Mouse (Mus musculus): Measurements from ENCODE around the gene Ccdc125.
A peak's percentile ranks its signal among the peaks of the same experiment; 100 is the strongest.
"Not testable (repeated sequence)": the region's sequence is repeated elsewhere in the genome, so short reads cannot be mapped to it uniquely, and the experiment has no call there.

Ccdc125 gene

DNA sequence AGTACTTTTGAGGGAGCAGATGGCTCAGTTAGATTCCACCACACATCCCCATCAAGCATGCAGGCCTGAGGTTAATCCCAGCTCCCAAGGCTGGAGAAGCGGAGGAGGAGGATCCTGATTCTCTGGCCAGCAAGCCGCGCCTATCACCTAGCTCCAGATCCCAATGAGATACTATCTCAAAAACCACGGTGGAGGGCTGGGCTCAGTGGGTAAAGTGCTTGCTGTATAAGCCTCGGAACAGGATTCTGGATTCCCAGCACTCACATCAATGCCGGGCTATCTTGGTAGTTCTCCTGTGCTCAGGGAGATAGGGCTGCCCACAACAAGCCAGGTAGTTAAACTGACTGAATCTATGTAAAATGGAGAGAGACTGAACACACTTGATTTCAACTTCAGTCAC, 46.0 kb downstream of the Ccdc125 start:
- DNase-seq (ENCODE audit: extremely low spot score, low spot score), result no peak

DNA sequence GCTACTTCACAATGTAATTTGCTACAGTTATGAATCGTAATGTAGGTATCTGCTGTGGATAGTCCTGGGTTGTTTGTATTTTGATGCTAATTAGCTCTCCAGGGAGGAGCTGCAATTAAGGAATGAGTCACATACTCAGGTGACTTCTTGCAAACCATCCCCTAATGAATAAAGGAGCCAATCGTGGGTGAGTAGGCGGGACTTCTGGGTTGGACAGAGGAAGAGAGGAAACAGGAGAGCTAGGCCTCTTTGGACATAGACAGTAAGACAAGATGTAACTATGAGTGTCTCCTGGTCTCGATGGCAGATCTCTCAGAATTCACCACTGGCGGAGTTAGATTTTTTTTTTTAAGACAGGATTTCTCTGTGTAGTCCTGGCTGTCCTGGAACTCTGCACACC, 52.1 kb downstream of the Ccdc125 start:
- DNase-seq (ENCODE audit: extremely low spot score, low spot score), result no peak

DNA sequence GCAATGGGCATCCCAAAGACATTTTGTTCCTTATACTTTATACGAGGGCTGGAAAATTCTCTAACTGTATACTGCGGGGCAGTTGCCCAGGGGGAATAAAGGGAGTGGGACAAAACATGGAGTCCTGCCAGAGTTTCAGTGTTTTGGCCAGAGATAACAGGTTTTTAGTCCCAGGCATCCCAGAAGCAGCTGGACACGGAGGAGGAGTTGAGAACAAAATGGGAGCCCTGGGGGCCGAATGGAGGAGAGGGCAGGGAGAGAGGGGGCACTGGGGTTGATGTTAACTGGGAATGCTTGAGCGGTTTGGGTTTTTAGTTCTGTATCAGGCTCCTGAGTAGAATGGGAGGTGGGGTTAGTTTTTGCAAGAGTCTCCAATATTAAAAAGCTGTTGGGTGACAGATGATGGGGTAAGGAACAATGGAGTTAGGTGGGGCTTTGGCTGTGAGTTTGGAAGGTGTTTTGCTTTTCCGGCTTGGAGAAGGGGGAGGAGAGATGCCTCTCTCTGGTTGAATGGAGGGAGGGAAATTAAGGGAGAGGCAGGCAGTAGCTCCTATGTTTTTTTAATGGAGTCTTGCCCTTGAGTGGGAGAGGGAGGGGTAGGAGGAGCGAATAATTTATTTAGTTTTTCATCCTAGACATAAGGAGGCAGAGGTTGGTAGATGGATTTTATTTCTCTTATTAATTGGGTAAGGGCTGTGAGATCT, 54.7 kb downstream of the Ccdc125 start:
- no peak for DNase-seq (ENCODE audit: extremely low spot score, low spot score)

DNA sequence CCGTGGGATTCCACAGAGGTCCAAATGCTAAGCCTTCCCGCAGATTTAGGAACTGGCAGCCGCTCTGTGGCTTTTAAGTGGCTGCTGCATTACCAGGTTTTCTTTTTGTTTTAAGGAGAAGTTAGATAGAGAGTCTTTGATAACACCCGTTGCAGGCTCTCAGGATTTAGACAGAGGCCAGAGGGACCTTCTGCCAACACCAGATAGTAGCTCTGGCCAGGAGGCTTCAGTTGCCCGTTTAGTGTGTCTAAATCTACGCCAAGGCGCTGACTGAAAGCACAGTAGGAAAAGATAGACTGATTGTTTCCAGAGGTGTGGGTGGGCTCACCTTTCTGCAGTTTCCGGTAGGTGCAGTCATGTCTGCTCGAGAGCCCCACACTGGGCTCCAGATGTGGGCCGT, 55.7 kb downstream of the Ccdc125 start:
- DNase-seq (ENCODE audit: extremely low spot score, low spot score), result no peak

DNA sequence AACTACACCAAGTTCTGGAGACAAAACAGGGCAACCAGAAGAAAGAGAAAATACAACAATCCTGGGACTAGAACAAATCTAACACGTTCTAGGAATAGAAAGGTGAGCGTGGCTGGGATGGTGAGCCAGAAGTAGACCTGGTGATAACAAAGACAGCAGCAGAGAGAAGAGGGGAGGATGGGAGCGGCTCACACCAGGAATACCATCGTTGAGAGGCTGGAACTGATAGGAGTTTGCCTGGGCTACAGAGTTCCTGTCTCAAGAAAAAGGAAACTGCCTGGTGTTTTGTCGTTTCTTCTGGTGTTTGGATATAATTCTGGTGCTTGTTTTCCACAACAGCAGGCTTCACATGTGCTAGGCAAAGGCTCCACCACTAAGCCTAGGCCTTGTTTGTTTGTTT, 58.6 kb downstream of the Ccdc125 start:
- DNase-seq (ENCODE audit: extremely low spot score, low spot score), result no peak

DNA sequence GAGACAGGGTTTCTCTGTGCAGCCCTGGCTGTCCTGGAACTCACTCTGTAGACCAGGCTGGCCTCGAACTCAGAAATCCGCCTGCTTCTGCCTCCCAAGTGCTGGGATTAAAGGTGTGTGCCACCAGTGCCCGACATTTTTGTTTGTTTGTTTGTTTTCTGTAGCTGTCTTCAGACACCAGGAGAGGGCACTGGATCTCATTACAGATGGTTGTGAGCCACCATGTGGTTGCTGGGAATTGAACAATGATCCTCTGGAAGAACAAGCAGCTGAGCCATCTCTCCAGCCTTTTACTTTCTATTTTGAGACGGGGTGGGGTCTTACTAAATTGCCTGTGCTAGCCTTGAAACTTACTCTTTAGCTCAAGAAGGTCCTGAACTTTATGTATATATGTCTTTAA, 59.0 kb downstream of the Ccdc125 start:
- DNase-seq (ENCODE audit: extremely low spot score, low spot score), result not testable (repeated sequence)

DNA sequence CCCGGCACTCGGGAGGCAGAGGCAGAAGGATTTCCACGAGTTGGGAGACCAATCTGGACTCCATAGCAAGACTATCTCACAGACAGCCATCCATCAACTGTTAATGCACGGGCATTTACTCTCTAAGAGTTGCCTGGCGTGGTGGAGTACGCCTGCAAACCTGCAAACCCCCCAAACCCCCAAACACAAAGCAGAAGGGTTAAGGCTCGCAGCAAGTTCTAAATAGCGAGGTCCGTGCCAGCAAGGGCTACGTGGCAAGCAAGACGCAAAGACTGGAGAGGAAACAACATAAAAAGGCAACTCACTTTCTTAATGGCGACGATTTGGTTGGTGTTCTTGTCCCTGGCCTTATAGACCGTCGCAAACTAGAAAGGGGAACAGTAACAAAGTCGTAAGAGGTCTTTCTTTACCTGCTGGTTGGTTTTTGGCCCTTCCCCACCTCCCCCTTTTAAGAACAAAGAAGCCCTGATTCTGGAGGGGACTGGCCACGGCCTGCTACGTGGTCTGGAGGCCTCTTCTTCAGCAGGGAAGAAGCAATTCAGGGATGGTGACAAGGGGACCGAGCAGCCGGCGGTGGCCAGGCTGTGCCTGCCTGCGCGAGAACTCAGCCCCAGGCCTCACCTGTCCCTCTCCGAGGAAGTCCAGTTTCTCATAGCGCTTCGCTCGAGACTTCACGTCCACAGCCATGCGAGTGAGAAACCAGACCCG, 60.8 kb downstream of the Ccdc125 start:
- no peak for DNase-seq (ENCODE audit: extremely low spot score, low spot score)

DNA sequence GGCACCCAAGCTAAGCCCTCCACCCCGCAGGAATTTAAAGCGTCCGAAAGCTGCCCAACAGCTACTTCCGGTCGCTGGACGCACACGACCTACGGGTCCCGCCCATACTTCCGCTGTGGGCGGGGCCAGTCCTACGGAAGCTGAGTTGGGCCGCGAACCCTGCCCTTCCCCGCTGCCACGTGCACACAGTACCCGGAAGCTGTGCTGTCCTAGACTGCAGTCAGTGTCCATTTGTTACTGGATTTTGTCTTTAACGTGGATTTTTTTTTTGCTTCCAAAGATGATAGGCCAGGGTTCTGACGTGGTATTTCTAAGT, 61.3 kb downstream of the Ccdc125 start, which contains the start of gene Cdk7:
Gene Cdk7, minus strand, starts transcription at position 79 of the 316 bp plus-strand sequence.
- DNase-seq (ENCODE audit: extremely low spot score, low spot score), result peak; percentile 93

DNA sequence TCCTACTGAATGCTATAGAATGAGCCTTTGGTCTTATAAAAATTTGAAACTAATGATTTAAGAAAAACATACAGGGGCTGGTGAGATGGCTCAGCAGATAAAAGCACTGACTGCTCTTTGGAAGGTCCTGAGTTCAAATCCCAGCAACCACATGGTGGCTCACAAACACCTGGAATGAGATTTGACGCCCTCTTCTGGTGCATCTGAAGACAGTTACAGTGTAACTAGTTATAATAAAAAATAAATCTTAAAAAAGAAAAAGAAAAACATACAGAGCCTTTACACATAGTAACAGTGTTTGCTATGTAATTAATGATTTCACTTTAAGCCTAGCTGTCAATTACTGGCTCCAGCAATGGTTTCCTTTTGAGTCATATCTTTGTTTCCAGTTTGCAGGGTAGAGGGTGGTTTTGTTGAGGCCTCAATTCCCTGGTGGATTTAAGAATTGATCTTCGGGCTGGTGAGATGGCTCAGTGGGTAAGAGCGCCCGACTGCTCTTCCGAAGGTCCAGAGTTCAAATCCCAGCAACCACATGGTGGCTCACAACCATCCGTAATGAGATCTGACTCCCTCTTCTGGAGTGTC, 62.0 kb downstream of the Ccdc125 start:
- not testable (repeated sequence) for DNase-seq (ENCODE audit: extremely low spot score, low spot score)

DNA sequence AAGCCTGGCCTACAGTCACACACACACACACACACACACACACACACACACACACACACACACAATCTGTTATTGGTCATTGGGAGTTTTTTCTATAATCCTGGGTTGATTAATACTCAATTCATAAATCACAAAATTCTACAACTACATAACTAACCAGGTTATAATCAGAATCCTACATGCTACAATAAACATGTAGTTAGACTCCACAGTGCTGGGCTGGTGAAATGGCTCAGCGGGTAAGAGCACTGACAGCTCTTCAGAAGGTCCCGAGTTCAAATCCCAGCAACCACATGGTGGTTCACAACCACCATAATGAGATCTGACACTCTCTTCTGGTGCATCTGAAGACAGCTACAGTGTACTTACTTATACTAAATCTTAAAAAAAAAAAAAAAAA, 63.2 kb downstream of the Ccdc125 start:
- no peak for DNase-seq (ENCODE audit: extremely low spot score, low spot score)

DNA sequence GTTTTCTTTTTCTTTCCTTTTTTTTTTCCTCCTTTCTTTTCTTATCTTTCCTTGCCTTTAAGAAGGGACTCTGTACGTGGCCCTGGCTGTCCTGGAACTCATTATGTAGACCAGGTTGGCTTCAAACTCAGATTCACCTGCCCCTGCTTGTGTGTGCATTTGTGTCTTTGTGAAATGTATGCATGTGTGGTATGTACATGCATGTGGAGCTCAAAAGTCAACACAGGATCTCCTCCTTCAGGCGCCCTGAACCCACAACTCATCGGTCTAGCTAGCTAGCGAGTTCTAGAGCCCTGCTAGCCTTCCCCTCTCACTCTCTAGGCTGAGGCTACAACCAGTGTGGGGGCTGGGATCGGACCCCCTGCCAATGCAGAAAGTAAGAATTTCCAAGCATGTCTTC, 73.3 kb downstream of the Ccdc125 start:
- DNase-seq (ENCODE audit: extremely low spot score, low spot score), result no peak

DNA sequence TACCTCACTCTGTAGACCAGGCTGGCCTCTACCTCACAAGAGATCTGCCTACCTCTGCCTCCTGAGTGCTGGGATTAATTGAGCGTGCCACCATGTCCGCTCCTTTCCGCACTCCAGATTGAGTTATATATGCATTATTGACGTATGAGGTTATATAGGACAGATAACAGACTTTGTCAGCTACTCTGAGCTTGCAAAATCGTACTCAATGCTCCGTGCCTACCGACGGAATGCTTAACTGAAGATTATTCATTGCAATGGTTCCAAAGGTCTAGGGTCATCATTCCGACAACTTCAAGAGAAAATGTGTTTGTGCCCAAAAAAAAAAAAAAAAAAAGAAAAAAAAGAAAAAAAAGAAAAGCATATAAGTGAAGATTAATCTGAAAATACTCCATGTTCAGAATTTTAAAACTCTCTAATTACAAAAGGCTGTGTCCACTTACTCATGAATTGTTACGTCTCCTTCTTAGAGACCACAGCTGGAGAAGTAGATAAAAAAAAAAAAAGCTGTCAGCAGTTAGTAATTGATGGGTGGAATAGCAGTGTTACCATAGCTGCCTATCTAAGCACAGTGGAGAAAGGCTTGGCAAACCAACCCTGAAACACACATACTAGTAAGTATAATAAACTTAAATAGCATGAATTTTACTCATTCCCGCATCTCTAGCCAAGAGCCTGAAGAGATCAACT, 74.0 kb downstream of the Ccdc125 start:
- DNase-seq (ENCODE audit: extremely low spot score, low spot score), result no peak

DNA sequence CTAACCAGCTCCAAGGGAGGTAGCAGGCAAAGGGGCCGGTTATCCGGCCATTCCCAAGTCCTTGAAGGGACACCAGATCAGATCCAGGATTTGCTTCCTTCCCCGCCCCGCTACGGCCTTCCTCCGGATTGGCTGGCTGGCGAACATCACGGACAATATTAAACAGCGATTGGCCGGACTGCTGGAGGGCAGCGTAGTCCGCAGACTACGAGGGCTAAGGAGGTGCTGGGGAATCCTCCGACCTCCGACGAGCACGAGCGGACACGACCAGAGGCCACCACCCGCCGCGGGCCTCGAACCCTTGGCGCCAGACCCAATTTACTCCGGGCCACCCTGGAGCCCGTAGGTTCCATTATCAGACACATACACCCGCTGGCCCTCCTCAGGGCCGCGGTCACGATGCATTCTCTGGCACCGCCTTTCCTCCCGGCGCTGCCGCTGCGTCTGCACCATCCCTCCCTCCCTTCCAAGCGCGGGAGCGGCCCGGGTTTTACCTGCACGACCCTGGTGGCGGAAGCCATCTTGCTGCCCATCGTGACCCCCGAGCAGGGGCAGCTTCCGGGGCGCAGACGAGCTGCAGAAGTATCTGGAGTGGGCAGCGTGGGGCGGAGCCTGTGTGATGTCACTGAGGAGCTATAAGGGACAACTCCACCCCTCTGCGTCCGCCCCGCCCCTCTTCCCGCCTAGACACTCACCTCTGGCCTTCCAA, 74.7 kb downstream of the Ccdc125 start, which contains the start of gene Mrps36:
Gene Mrps36, minus strand, starts transcription at position 624 of the 709 bp plus-strand sequence.
- peak; percentile 93 for DNase-seq (ENCODE audit: extremely low spot score, low spot score)

DNA sequence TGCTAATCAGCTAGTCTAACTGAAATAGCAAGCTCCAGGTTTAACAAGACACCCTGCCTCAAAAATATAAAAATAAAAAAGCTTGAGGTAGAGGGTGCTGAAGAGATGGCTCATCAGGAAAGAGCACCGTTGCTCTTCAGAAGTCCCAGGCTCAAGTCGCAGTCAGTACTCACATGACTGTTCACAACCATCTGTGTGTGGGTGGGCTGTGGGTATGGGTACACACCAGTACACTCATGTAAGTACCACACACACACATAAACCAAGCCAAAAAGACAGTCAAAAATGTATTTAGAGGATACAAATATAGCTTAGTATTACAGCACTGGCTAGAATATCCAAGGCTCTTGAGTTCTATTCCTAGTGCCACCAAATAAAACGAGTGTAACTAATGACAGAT, 76.6 kb downstream of the Ccdc125 start:
- no peak for DNase-seq (ENCODE audit: extremely low spot score, low spot score)

Measured in neural tube, embryonic 10.5 days (tissue).